Mouse (Mus musculus): ENCODE measurements around the gene Rab8b. TPM values are rescaled to one million over a fixed set of nuclear protein-coding genes. Genes with fewer than 3 reads are reported as not detected.
"Not testable (repeated sequence)": the region's sequence is repeated elsewhere in the genome, so short reads cannot be mapped to it uniquely, and the experiment has no call there.

Rab8b gene
- total RNA-seq, 2 experiments from 2014 or later: 46.1 to 47.1 TPM

DNA sequence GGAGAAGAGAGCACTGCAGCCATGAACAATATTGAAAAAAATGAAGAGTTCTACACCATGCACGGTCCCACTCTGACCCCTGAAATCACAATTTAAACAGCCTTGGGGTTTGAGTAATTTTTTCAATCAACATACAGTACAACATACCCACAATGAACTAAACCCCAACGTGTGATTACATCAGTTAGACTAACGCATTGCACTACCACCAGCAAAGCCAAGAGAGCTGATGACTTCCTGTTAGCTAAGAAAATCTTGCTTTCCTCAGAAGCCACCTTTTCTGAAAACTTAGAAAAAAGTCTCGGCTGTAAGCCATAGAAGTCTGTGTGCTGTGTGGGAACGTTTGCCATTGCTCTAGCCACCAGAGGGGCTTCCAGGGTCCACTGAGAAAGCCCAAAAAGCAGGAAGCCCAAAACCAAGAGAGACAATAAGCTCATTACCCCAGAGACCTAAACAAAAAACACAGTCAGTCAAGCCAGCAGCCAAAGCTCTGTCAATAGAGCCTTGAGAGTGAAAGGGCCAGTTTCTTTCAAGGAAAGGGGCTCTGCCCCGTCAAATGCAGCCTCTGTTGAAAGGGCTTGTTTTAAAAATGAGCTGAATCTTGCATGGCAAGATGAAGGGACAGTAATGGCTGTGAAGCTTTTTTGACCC lies 31.4 kb downstream of the Rab8b start:
- Histone ChIP-seq H3K27ac (peak overlapping the region; percentile 11; the same call in 1 of the 2 replicates), H3K4me3 (no peak overlapping the region)
- no peak for TF ChIP-seq CTCF (conservative IDR thresholded peaks at IDR 0.05)
- DNase-seq (ENCODE audit: low spot score in 2 of 2): no peak

DNA sequence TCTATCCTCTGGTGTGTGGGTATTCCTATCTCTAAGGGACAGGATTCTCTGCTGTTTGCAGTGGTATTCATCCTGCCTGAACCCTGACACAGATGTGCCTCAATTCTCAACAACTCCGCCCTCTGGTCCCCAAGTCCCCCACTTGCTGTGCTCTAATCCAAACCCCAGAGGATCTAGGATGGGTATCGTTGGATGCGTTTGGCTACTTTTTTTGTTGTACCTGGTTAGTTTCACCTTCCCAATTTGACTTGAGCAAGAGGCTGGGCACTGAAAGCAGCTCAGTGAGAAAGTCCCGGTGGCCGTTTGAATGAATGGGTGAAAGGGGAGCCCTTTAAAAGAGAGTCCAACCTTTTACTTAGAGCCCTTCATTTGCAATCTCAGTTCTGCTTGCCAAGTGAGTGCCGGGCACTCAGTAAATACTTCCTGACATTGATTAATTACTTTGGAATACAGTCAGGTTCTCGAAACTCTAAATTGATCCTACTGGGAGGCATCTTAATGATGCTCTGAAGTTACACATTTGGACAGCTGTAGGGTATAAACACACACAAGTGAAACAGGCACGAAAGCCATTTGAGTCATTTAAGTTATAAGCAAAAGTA lies 32.1 kb downstream of the Rab8b start:
- no peak for DNase-seq (ENCODE audit: low spot score in 2 of 2)
- Histone ChIP-seq H3K4me3 (no peak overlapping the region), H3K27ac (peak overlapping the region; percentile 25)
- no peak for TF ChIP-seq CTCF (conservative IDR thresholded peaks at IDR 0.05)

DNA sequence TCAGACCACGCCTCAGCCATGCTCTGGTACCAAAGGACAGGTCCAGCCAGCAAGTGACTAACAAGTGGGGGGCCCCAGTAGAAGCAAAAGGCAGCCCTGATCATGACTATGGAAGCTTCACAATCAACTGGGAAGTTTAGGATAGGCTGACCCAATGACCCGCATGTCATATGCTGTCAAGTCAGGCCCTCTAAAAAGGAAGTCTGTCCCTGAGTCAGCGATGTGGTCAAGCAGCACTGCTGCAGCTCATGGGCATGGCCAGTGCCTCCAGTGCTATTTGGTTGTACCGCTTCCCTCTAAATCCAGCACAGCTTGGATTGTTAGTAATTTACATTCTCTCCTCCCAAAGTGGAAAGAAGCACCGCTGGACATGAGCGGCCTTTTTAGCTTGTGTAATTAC lies 32.7 kb downstream of the Rab8b start:
- Histone ChIP-seq H3K4me3 (no peak overlapping the region), H3K27ac (no peak overlapping the region)
- DNase-seq (ENCODE audit: low spot score in 2 of 2): no peak
- no peak for TF ChIP-seq CTCF (conservative IDR thresholded peaks at IDR 0.05)

DNA sequence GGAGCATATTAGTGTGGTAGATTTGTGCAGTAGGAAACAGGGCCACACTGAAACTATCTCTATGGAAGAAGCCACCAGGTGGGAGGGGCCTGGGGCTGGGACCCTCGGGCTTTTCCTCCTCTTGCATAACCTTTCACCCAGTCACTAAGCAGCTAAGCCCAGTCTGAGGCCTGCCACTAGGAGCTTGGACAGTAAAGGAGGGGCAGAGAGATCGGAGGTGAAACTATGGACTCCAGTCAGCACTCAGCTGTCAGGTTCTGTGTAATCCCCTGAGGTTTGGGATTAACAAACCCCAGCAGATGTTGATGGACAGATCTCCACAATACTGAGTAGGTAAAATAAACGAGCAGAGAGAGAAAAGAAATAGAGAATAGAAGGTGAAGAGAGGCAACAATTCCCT lies 33.1 kb downstream of the Rab8b start:
- DNase-seq (ENCODE audit: low spot score in 2 of 2): no peak
- no peak overlapping the region for H3K27ac ChIP-seq
- TF ChIP-seq CTCF (conservative IDR thresholded peaks at IDR 0.05): no peak
- no peak overlapping the region for H3K4me3 ChIP-seq

DNA sequence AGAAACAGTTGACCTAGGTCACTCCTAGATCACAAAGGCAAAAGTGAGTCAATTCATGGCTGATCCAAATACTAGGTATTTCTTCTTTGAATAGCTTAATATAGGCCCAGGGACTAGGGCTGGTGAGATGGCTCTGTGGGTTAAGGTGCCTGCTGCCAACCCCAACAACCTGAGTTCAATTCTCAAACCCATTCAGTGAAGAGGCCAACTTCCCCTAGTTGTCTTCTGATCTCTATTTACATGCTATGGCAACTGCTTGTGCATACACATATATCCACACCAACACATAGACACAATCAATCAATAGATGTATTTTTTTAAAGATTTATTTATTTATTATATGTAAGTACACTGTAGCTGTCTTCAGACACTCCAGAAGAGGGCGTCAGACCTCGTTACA lies 34.9 kb downstream of the Rab8b start:
- Histone ChIP-seq H3K27ac (no peak overlapping the region), H3K4me3 (no peak overlapping the region)
- no peak for DNase-seq (ENCODE audit: low spot score in 2 of 2)
- no peak for TF ChIP-seq CTCF (conservative IDR thresholded peaks at IDR 0.05)

DNA sequence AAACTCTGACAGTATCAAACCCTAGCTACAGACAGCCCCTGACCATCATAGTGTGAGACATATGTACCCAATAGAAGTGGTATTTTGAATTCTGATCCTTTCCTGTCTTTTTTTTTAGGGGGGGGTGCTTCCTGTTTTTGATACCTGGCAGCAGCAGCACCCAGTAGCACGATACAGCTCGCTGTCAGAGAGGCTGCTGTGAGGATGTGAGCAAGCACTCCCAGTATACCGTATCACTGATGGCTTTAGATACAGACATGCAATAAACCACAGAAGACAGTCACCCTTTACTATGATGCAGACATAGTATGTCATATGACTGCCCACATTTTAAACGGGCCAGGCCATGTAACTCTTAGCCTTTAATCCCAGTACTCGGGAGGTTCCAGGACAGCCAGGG lies 36.0 kb downstream of the Rab8b start:
- Histone ChIP-seq H3K27ac (no peak overlapping the region), H3K4me3 (no peak overlapping the region)
- no peak for DNase-seq (ENCODE audit: low spot score in 2 of 2)
- no peak for TF ChIP-seq CTCF (conservative IDR thresholded peaks at IDR 0.05)

DNA sequence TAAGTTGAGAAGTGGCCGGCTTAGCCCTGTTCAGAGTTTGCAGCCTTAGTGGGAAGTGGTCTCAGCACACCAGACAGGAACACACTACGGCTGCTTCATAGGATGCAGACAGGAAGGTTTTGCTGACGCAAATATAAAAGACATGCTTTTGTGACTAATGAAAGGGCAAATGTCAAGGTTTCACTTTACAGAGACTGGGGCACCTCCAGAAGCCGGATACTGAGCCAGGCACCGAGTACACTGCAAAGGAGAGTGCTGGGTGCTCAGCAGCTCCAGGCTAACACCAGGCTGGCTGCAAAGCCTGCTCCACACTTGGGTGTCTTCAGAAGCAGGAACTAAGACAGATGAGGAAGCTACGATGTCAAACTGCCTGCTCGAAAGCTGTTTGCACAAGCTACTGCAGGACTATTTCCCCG lies 37.1 kb downstream of the Rab8b start:
- no peak overlapping the region for H3K27ac ChIP-seq
- no peak for DNase-seq (ENCODE audit: low spot score in 2 of 2)
- H3K4me3 ChIP-seq: no peak overlapping the region
- no peak for TF ChIP-seq CTCF (conservative IDR thresholded peaks at IDR 0.05)

DNA sequence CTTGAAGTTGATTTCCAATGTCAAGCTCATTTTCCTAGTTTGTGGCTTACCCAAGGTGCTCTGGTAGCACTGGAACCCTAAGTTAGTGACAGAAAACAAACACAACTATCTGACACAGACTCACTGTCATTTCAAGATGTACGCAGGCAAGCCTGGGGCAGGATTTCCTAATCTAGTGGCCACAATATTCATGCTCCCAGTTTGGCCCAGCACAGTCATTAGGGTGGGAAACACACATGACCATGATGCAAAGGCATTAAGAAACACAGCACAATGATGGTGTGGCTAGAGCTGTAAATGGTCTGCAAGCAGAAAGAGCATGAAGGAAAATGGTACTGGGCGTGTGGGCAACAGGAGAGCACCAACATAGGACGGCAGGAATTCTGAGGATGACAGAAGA lies 37.6 kb downstream of the Rab8b start:
- DNase-seq (ENCODE audit: low spot score in 2 of 2): no peak
- no peak overlapping the region for H3K4me3 ChIP-seq
- H3K27ac ChIP-seq: no peak overlapping the region
- no peak for TF ChIP-seq CTCF (conservative IDR thresholded peaks at IDR 0.05)

DNA sequence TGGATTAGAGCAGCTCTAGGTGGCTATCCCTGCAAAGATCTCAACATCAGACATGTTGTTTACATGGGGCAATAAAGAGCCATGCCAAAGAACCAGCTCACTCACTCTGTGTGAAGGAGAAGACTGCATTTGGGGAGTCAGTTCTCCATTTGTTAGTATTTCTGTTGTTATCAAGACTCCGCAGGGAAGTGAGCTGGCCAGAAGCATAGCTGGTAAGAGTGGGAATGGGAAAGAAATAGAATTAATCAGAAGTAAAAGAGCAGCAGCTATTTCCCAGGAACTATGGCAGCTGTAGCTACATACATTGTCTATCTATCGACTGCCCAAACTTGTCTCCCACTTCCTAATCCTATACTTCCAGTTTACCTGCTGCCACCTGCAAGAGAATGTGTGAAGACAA lies 38.7 kb downstream of the Rab8b start:
- Histone ChIP-seq H3K4me3 (no peak overlapping the region), H3K27ac (peak overlapping the region; percentile 28; the same call in 1 of the 2 replicates)
- no peak for TF ChIP-seq CTCF (conservative IDR thresholded peaks at IDR 0.05)
- DNase-seq (ENCODE audit: low spot score in 2 of 2): no peak

DNA sequence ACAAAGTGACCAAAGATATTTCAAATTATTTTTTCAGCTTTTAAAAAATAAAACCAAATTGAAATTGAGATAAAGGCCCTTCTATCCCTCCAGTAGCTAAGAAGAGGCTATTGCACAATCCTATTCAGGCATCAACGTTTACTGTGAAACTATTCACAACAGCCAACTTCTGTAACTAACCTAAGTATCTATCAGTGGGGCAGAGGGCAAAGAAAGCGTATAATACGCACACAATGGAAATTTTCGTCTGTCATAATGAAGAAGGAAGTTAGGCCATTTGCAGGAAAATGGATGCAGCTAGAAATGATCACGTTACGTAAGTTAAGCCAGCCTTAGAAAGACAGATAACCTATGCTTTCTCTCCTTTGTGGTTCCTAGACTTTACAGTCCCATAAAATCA lies 40.0 kb downstream of the Rab8b start:
- H3K27ac ChIP-seq: peak overlapping the region; percentile 28; the same call in 1 of the 2 replicates
- no peak for DNase-seq (ENCODE audit: low spot score in 2 of 2)
- TF ChIP-seq CTCF (conservative IDR thresholded peaks at IDR 0.05): no peak
- H3K4me3 ChIP-seq: no peak overlapping the region

DNA sequence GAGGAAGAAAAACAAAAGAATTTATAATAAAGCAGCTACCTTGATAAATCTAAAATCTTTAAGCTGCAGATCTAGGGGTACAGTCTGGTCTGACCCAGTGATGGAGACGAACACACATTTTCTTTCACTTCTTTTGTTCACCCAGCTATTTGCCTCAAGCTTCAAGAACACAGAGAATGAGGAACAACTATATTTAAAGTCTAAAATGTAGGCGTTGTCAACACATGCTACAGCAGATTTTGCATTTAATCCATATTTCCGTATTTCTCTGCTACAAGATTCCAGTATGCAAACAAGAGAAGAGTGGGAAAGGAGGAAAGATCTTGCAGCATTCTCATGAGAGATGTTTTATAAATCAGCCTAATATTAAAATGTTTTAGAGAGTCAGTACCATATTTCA lies 40.6 kb downstream of the Rab8b start:
- peak in 1 of 2 experiments; percentile 48 for DNase-seq (ENCODE audit: low spot score in 2 of 2)
- Histone ChIP-seq H3K27ac (peak overlapping the region; percentile 28; the same call in 1 of the 2 replicates), H3K4me3 (no peak overlapping the region)
- no peak for TF ChIP-seq CTCF (conservative IDR thresholded peaks at IDR 0.05)

DNA sequence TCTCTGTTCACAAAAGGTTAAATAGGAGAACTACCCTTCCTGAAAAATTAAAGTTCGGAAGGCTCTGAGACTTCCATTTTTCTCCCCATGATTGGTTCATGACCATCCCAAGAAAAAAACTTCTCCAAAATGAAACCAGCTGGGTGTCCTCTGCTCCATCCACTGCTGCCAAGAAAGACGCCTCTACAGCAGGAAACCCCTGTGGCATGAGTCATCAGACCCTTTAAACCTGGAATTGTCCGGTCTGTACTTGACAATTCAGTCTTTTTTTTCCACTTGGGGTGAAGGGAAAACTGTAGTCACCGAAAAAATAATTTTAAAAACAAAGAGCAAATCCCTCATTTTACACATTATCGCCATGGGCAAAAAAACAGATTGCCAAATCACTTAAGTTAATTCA lies 42.9 kb downstream of the Rab8b start:
- DNase-seq (ENCODE audit: low spot score in 2 of 2): no peak
- Histone ChIP-seq H3K27ac (peak overlapping the region; percentile 21; the same call in 1 of the 2 replicates), H3K4me3 (no peak overlapping the region)
- no peak for TF ChIP-seq CTCF (conservative IDR thresholded peaks at IDR 0.05)

DNA sequence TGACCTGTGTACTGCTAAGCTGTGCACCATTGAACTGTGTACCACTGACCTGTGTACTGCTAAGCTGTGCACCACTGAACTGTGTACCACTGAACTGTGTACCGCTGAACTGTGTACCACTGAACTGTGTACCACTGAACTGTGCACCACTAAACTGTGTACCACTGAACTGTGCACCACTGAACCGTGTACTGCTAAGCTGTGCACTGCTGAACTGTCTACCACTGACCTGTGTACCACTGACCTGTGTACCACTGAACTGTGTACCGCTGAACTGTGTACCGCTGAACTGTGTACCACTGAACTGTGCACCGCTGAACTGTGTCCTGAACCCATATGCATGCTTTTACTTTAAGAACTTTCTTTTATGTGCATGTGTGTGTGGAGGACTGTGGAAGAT lies 45.2 kb downstream of the Rab8b start:
- DNase-seq (ENCODE audit: low spot score in 2 of 2): no peak
- no peak overlapping the region for H3K4me3 ChIP-seq
- no peak overlapping the region for H3K27ac ChIP-seq
- no peak for TF ChIP-seq CTCF (conservative IDR thresholded peaks at IDR 0.05)

DNA sequence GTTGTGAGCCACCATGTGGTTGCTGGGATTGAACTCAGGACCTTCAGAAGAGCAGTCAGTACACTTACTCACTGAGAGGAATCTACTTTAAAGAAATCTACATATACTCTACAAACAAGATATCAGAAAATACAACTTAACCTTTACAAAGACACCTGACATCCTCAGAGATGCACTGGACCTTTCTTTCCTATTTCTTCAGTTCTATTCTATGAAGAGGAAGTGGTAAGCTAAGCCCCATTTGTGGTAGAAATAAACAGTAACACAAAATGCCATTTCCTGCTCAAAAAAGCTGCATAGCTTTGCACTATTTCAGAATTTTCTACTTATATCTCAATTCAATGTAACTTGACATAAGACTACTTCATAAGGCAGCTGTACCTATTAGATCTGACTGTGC lies 46.0 kb downstream of the Rab8b start:
- DNase-seq (ENCODE audit: low spot score in 2 of 2): no peak
- Histone ChIP-seq H3K4me3 (no peak overlapping the region), H3K27ac (no peak overlapping the region)
- TF ChIP-seq CTCF (conservative IDR thresholded peaks at IDR 0.05): no peak

DNA sequence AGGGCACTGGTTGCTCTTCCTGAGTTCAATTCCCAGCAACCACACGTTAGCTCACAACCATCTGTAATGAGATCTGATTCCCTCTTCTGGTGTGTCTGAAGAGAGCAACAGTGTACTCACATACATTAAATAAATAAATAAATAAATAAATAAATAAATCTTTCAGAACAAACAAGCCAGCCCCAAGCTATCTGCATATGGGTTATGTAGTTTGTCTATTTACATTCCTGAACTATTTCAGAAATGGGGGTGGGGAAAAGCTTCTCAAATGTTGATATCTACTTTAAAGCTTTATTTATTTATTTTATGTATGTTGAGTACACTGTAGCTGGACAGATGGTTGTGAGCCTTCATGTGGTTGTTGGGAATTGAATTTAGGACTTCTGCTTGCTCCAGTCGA lies 46.5 kb downstream of the Rab8b start:
- not testable (repeated sequence) for DNase-seq (ENCODE audit: low spot score in 2 of 2); H3K4me3 ChIP-seq; H3K27ac ChIP-seq
